Mouse (Mus musculus): ENCODE results near the gene Gm47283. TPM values are rescaled to one million over a fixed set of nuclear protein-coding genes. Genes with fewer than 3 reads are reported as not detected.
"Not testable (repeated sequence)": the region's sequence is repeated elsewhere in the genome, so short reads cannot be mapped to it uniquely, and the experiment has no call there.

Gene Gm47283
- polyA plus RNA-seq (2014; fragmentation: Nextera tagmentation; extraction: Ambion mirVana) = not detected in 2 replicates

GRCm38 (mm10) chrY:90784438-90784837 is at the start of gene Gm47283:
TSS of gene Gm47283 (plus strand) at chrY:90784738.
- not testable (repeated sequence) for H3K9me3 ChIP-seq (ENCODE audit: control insufficient read depth, low read length); H3K36me3 ChIP-seq (ENCODE audit: control insufficient read depth, insufficient read depth, low read length); H3K4me3 ChIP-seq (ENCODE audit: low read depth, low read length); H3K4me2 ChIP-seq (ENCODE audit: low read depth, low read length); H3K27ac ChIP-seq (ENCODE audit: low read depth, low read length); H3K4me1 ChIP-seq (ENCODE audit: control insufficient read depth, insufficient read depth, low read length); ATAC-seq (ENCODE audit: low read depth); H3K9ac ChIP-seq (replicated peaks; ENCODE audit: low read depth, low read length); H3K27me3 ChIP-seq (ENCODE audit: control insufficient read depth, insufficient read depth, low read length)
- no CpG with 5 or more reads among the region's 48 CpGs for WGBS

GRCm38 (mm10) chrY:90735181-90735895 is 49.2 kb upstream of the Gm47283 start:
- not testable (repeated sequence) for H3K4me1 ChIP-seq (ENCODE audit: control insufficient read depth, insufficient read depth, low read length); ATAC-seq (ENCODE audit: low read depth); H3K9ac ChIP-seq (replicated peaks; ENCODE audit: low read depth, low read length); H3K27ac ChIP-seq (ENCODE audit: low read depth, low read length); H3K4me2 ChIP-seq (ENCODE audit: low read depth, low read length); H3K27me3 ChIP-seq (ENCODE audit: control insufficient read depth, insufficient read depth, low read length); H3K4me3 ChIP-seq (ENCODE audit: low read depth, low read length)
- Histone ChIP-seq H3K9me3 (ENCODE audit: control insufficient read depth, low read length) (peaks cover 15% of the 10 kb centered on the region), H3K36me3 (ENCODE audit: control insufficient read depth, insufficient read depth, low read length) (peaks cover 25% of the 10 kb centered on the region)
- 91% methylated on average over 1 of the region's 5 CpGs for WGBS

GRCm38 (mm10) chrY:90736217-90737000 is 48.1 kb upstream of the Gm47283 start:
- peaks cover 31% of the 10 kb centered on the region for H3K36me3 ChIP-seq (ENCODE audit: control insufficient read depth, insufficient read depth, low read length)
- WGBS = 96% methylated on average over 4 of the region's 9 CpGs
- not testable (repeated sequence) for H3K4me1 ChIP-seq (ENCODE audit: control insufficient read depth, insufficient read depth, low read length); H3K27me3 ChIP-seq (ENCODE audit: control insufficient read depth, insufficient read depth, low read length); H3K4me3 ChIP-seq (ENCODE audit: low read depth, low read length); H3K9ac ChIP-seq (replicated peaks; ENCODE audit: low read depth, low read length); H3K4me2 ChIP-seq (ENCODE audit: low read depth, low read length); H3K27ac ChIP-seq (ENCODE audit: low read depth, low read length); ATAC-seq (ENCODE audit: low read depth)
- peaks cover 23% of the 10 kb centered on the region for H3K9me3 ChIP-seq (ENCODE audit: control insufficient read depth, low read length)

- Histone ChIP-seq H3K27ac (ENCODE audit: low read depth, low read length) (no peak overlapping the region), H3K4me2 (ENCODE audit: low read depth, low read length) (no peak overlapping the region), H3K4me3 (ENCODE audit: low read depth, low read length) (no peak overlapping the region), H3K4me1 (ENCODE audit: control insufficient read depth, insufficient read depth, low read length) (no peaks in the 10 kb centered on the region), H3K9ac (replicated peaks; ENCODE audit: low read depth, low read length) (no peak overlapping the region), H3K27me3 (ENCODE audit: control insufficient read depth, insufficient read depth, low read length) (no peaks in the 10 kb centered on the region), H3K36me3 (ENCODE audit: control insufficient read depth, insufficient read depth, low read length) (peaks cover 35% of the 10 kb centered on the region), H3K9me3 (ENCODE audit: control insufficient read depth, low read length) (peaks cover 25% of the 10 kb centered on the region)
- no peak for ATAC-seq (ENCODE audit: low read depth)
- WGBS = 88% methylated on average over 7 of the region's 7 CpGs
Measured at GRCm38 (mm10) chrY:90737606-90738430, 46.7 kb upstream of the Gm47283 start.

GRCm38 (mm10) chrY:90738431-90738680 is 46.2 kb upstream of the Gm47283 start:
- Histone ChIP-seq H3K4me1 (ENCODE audit: control insufficient read depth, insufficient read depth, low read length) (no peaks in the 10 kb centered on the region), H3K27me3 (ENCODE audit: control insufficient read depth, insufficient read depth, low read length) (no peaks in the 10 kb centered on the region), H3K9ac (replicated peaks; ENCODE audit: low read depth, low read length) (no peak overlapping the region), H3K4me2 (ENCODE audit: low read depth, low read length) (no peak overlapping the region), H3K9me3 (ENCODE audit: control insufficient read depth, low read length) (peaks cover 25% of the 10 kb centered on the region), H3K27ac (ENCODE audit: low read depth, low read length) (no peak overlapping the region), H3K36me3 (ENCODE audit: control insufficient read depth, insufficient read depth, low read length) (peaks cover 35% of the 10 kb centered on the region), H3K4me3 (ENCODE audit: low read depth, low read length) (no peak overlapping the region)
- no peak for ATAC-seq (ENCODE audit: low read depth)
- 86% methylated on average over 1 of the region's 1 CpGs for WGBS

- H3K27ac ChIP-seq (ENCODE audit: low read depth, low read length); H3K27me3 ChIP-seq (ENCODE audit: control insufficient read depth, insufficient read depth, low read length); H3K4me2 ChIP-seq (ENCODE audit: low read depth, low read length); H3K4me3 ChIP-seq (ENCODE audit: low read depth, low read length); H3K9ac ChIP-seq (replicated peaks; ENCODE audit: low read depth, low read length); H3K4me1 ChIP-seq (ENCODE audit: control insufficient read depth, insufficient read depth, low read length): not testable (repeated sequence)
- peaks cover 35% of the 10 kb centered on the region for H3K36me3 ChIP-seq (ENCODE audit: control insufficient read depth, insufficient read depth, low read length)
- H3K9me3 ChIP-seq (ENCODE audit: control insufficient read depth, low read length) = peaks cover 29% of the 10 kb centered on the region
- peak; percentile 49 for ATAC-seq (ENCODE audit: low read depth)
- WGBS = 83% methylated on average over 28 of the region's 28 CpGs
Measured at GRCm38 (mm10) chrY:90738841-90739530, 45.6 kb upstream of the Gm47283 start.

- peaks cover 34% of the 10 kb centered on the region for H3K36me3 ChIP-seq (ENCODE audit: control insufficient read depth, insufficient read depth, low read length)
- WGBS = 64% methylated on average over 11 of the region's 11 CpGs
- not testable (repeated sequence) for H3K4me2 ChIP-seq (ENCODE audit: low read depth, low read length); H3K27me3 ChIP-seq (ENCODE audit: control insufficient read depth, insufficient read depth, low read length); H3K27ac ChIP-seq (ENCODE audit: low read depth, low read length); H3K4me3 ChIP-seq (ENCODE audit: low read depth, low read length); ATAC-seq (ENCODE audit: low read depth); H3K4me1 ChIP-seq (ENCODE audit: control insufficient read depth, insufficient read depth, low read length); H3K9ac ChIP-seq (replicated peaks; ENCODE audit: low read depth, low read length)
- H3K9me3 ChIP-seq (ENCODE audit: control insufficient read depth, low read length) = peaks cover 34% of the 10 kb centered on the region
Measured at GRCm38 (mm10) chrY:90739531-90740012, 45.0 kb upstream of the Gm47283 start.

GRCm38 (mm10) chrY:90740013-90740561 is 44.5 kb upstream of the Gm47283 start:
- H3K27me3 ChIP-seq (ENCODE audit: control insufficient read depth, insufficient read depth, low read length) = no peaks in the 10 kb centered on the region
- H3K4me1 ChIP-seq (ENCODE audit: control insufficient read depth, insufficient read depth, low read length) = no peaks in the 10 kb centered on the region
- 60% methylated on average over 14 of the region's 14 CpGs for WGBS
- H3K9ac ChIP-seq (replicated peaks; ENCODE audit: low read depth, low read length) = no peak overlapping the region
- no peak overlapping the region for H3K4me3 ChIP-seq (ENCODE audit: low read depth, low read length)
- H3K9me3 ChIP-seq (ENCODE audit: control insufficient read depth, low read length) = peaks cover 34% of the 10 kb centered on the region
- H3K4me2 ChIP-seq (ENCODE audit: low read depth, low read length) = no peak overlapping the region
- peaks cover 32% of the 10 kb centered on the region for H3K36me3 ChIP-seq (ENCODE audit: control insufficient read depth, insufficient read depth, low read length)
- ATAC-seq (ENCODE audit: low read depth) = no peak; the same call in 1 of the 2 replicates
- H3K27ac ChIP-seq (ENCODE audit: low read depth, low read length) = no peak overlapping the region

All from neural tube, embryonic 14.5 days (tissue).